Mouse (Mus musculus): Measurements from ENCODE around the gene Akap6. TPM values are rescaled to one million over a fixed set of nuclear protein-coding genes. Genes with fewer than 3 reads are reported as not detected.

Gene Akap6
- total and polyA plus RNA-seq, 3 experiments: not detected

GRCm38 (mm10) chr12:52771931-52772330 lies 72.7 kb downstream of the Akap6 start:
- no peaks in the 10 kb centered on the region for H3K79me2 ChIP-seq (ENCODE audit: control insufficient read depth, insufficient read depth, low read length, poor library complexity)
- DNase-seq (ENCODE audit: low read depth, low spot score): no peak
- no peak overlapping the region for H3K4me3 ChIP-seq (ENCODE audit: control insufficient read depth in 1 of 2, insufficient read depth in 1 of 2, low read depth in 2 of 2, low read length in 2 of 2)
- H3K27ac ChIP-seq (ENCODE audit: control insufficient read depth, low read depth, low read length): no peak overlapping the region
- H3K9ac ChIP-seq (ENCODE audit: control insufficient read depth, low read depth, low read length, poor library complexity, severe bottlenecking): no peak overlapping the region
- H3K36me3 ChIP-seq (ENCODE audit: control insufficient read depth in 1 of 2, insufficient read depth in 2 of 2, low read length in 2 of 2): no peaks in the 10 kb centered on the region
- H3K4me1 ChIP-seq (ENCODE audit: control insufficient read depth in 1 of 2, insufficient read depth in 2 of 2, low read length in 2 of 2): no peaks in the 10 kb centered on the region
- H3K9me3 ChIP-seq (replicated peaks; ENCODE audit: insufficient read depth, low read length): no peaks in the 10 kb centered on the region
- H3K27me3 ChIP-seq (ENCODE audit: control insufficient read depth in 1 of 2, insufficient read depth in 2 of 2, low read length in 2 of 2): peaks cover 3 to 5% of the 10 kb centered on the region in 2 experiments
- TF ChIP-seq MYC (IDR thresholded peaks at IDR 0.05; ENCODE audit: low read depth, low read length) (no peak), TCF12 (IDR thresholded peaks at IDR 0.05; ENCODE audit: low read depth, low read length) (no peak), RAD21 (IDR thresholded peaks at IDR 0.05; ENCODE audit: low read depth, low read length) (no peak)

GRCm38 (mm10) chr12:52772494-52773280 lies 73.5 kb downstream of the Akap6 start:
- TF ChIP-seq NELFE (IDR thresholded peaks at IDR 0.05; ENCODE audit: low read depth, low read length): no peak
- TF ChIP-seq RAD21 (IDR thresholded peaks at IDR 0.05; ENCODE audit: low read depth, low read length): no peak

GRCm38 (mm10) chr12:52773847-52774246 lies 74.7 kb downstream of the Akap6 start:
- no peak for DNase-seq (ENCODE audit: low read depth, low spot score)
- H3K36me3 ChIP-seq (ENCODE audit: control insufficient read depth in 1 of 2, insufficient read depth in 2 of 2, low read length in 2 of 2): no peaks in the 10 kb centered on the region
- no peak overlapping the region for H3K9ac ChIP-seq (ENCODE audit: control insufficient read depth, low read depth, low read length, poor library complexity, severe bottlenecking)
- H3K4me1 ChIP-seq (ENCODE audit: control insufficient read depth in 1 of 2, insufficient read depth in 2 of 2, low read length in 2 of 2): no peaks in the 10 kb centered on the region
- no peaks in the 10 kb centered on the region for H3K9me3 ChIP-seq (replicated peaks; ENCODE audit: insufficient read depth, low read length)
- no peak for TF ChIP-seq NRF1 (IDR thresholded peaks at IDR 0.05; ENCODE audit: insufficient read depth, low read depth, low read length, poor library complexity, severe bottlenecking)
- no peak for TF ChIP-seq BHLHE40 (IDR thresholded peaks at IDR 0.05; ENCODE audit: borderline replicate concordance, low read depth, low read length)
- no peak for TF ChIP-seq GATA1 (IDR thresholded peaks at IDR 0.05; ENCODE audit: low read depth, low read length)
- TF ChIP-seq USF2 (IDR thresholded peaks at IDR 0.05; ENCODE audit: borderline replicate concordance in 1 of 2, insufficient read depth in 1 of 2, low read depth in 1 of 2, low read length in 2 of 2): no peak
- TF ChIP-seq POLR2AphosphoS2 (IDR thresholded peaks at IDR 0.05; ENCODE audit: low read length): no peak
- no peak for TF ChIP-seq RCOR1 (IDR thresholded peaks at IDR 0.05; ENCODE audit: low read depth, low read length)
- TF ChIP-seq ELF1 (IDR thresholded peaks at IDR 0.05; ENCODE audit: low read depth, low read length): no peak
- TF ChIP-seq TBP (IDR thresholded peaks at IDR 0.05; ENCODE audit: low read depth, low read length): no peak
- TF ChIP-seq POLR2A (IDR thresholded peaks at IDR 0.05; ENCODE audit: control insufficient read depth in 1 of 2, insufficient read depth in 1 of 2, low read depth in 1 of 2, low read length in 2 of 2, poor library complexity in 1 of 2): no peak
- no peak for TF ChIP-seq MAX (IDR thresholded peaks at IDR 0.05; ENCODE audit: low read length)
- TF ChIP-seq MYB (IDR thresholded peaks at IDR 0.05; ENCODE audit: low read depth, low read length): no peak
- no peak for TF ChIP-seq ZNF384 (IDR thresholded peaks at IDR 0.05; ENCODE audit: low read depth, low read length)
- no peak for TF ChIP-seq ZC3H11A (IDR thresholded peaks at IDR 0.05; ENCODE audit: low read depth, low read length)
- no peak for TF ChIP-seq SIN3A (IDR thresholded peaks at IDR 0.05; ENCODE audit: low read length)
- no peak for TF ChIP-seq ZKSCAN1 (IDR thresholded peaks at IDR 0.05; ENCODE audit: low read depth, low read length)
- no peak for TF ChIP-seq USF1 (IDR thresholded peaks at IDR 0.05; ENCODE audit: low read depth, low read length)
- no peak for TF ChIP-seq MAZ (IDR thresholded peaks at IDR 0.05; ENCODE audit: low read depth, low read length)
- no peak for TF ChIP-seq MXI1 (IDR thresholded peaks at IDR 0.05; ENCODE audit: low read depth, low read length)
- no peak for TF ChIP-seq E2F4 (IDR thresholded peaks at IDR 0.05; ENCODE audit: borderline replicate concordance, low read depth, low read length)
- H3K4me3 ChIP-seq (ENCODE audit: control insufficient read depth in 1 of 2, insufficient read depth in 1 of 2, low read depth in 2 of 2, low read length in 2 of 2): no peak overlapping the region
- no peaks in the 10 kb centered on the region for H3K79me2 ChIP-seq (ENCODE audit: control insufficient read depth, insufficient read depth, low read length, poor library complexity)
- H3K27ac ChIP-seq (ENCODE audit: control insufficient read depth, low read depth, low read length): no peak overlapping the region
- peaks cover 3 to 5% of the 10 kb centered on the region in 2 experiments for H3K27me3 ChIP-seq (ENCODE audit: control insufficient read depth in 1 of 2, insufficient read depth in 2 of 2, low read length in 2 of 2)

More at GRCm38 (mm10) chr12:52772494-52773280, 73.5 kb downstream of the Akap6 start:
- no peak overlapping the region for H3K4me3 ChIP-seq (ENCODE audit: control insufficient read depth in 1 of 2, insufficient read depth in 1 of 2, low read depth in 2 of 2, low read length in 2 of 2)
- H3K9me3 ChIP-seq (replicated peaks; ENCODE audit: insufficient read depth, low read length): no peaks in the 10 kb centered on the region
- no peak overlapping the region for H3K9ac ChIP-seq (ENCODE audit: control insufficient read depth, low read depth, low read length, poor library complexity, severe bottlenecking)
- peaks cover 3 to 5% of the 10 kb centered on the region in 2 experiments for H3K27me3 ChIP-seq (ENCODE audit: control insufficient read depth in 1 of 2, insufficient read depth in 2 of 2, low read length in 2 of 2)
- no peak for DNase-seq (ENCODE audit: low read depth, low spot score)
- no peak overlapping the region for H3K27ac ChIP-seq (ENCODE audit: control insufficient read depth, low read depth, low read length)
- H3K36me3 ChIP-seq (ENCODE audit: control insufficient read depth in 1 of 2, insufficient read depth in 2 of 2, low read length in 2 of 2): no peaks in the 10 kb centered on the region
- no peaks in the 10 kb centered on the region for H3K4me1 ChIP-seq (ENCODE audit: control insufficient read depth in 1 of 2, insufficient read depth in 2 of 2, low read length in 2 of 2)
- no peaks in the 10 kb centered on the region for H3K79me2 ChIP-seq (ENCODE audit: control insufficient read depth, insufficient read depth, low read length, poor library complexity)
